Mouse (Mus musculus): ENCODE data around the gene Brsk2.

DNA sequence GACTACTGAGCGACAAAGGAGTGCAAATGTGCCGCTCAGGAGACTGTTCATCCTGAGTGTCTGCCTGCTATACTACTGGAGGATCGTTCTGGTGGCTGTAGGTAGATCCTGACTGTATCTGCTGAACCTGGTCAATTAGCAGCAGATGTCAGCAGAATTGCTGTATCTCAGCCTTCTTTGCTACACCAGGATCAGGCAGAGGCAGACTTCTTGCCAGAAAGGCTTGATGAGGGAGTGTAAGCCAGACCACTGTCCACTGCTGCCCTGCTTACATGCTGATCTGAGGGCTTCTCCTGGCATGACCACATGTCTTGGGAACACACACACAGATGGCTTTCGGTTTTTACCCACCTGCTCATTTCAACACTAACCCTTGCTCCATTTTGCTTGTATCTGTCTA is 2.3 kb downstream of the Brsk2 start:
- TF ChIP-seq CTCF (IDR thresholded peaks at IDR 0.05; ENCODE audit: insufficient read depth, low read length): no peak
- no peak for TF ChIP-seq POLR2A (IDR thresholded peaks at IDR 0.05; ENCODE audit: borderline replicate concordance, extremely low read depth, low read depth, low read length)

All from lung, adult 2 months (tissue).